Mouse (Mus musculus) cerebellum, postnatal 14 days (tissue): ENCODE results near the gene Amph.
A peak's percentile ranks its signal among the peaks of the same experiment; 100 is the strongest.
"Not testable (repeated sequence)": the region's sequence is repeated elsewhere in the genome, so short reads cannot be mapped to it uniquely, and the experiment has no call there.

Source experiments
- DNase-seq, 2 experiments: peaks; one replicate each; pipeline ENCODE4 v3.0.0; 2021; ENCODE audit warnings: mixed read lengths in 2 of 2

Amph gene

GRCm38 (mm10) chr13:19025906-19026305 is 77.9 kb downstream of the Amph start:
- DNase-seq = peak; percentile 59 to 78

DNA sequence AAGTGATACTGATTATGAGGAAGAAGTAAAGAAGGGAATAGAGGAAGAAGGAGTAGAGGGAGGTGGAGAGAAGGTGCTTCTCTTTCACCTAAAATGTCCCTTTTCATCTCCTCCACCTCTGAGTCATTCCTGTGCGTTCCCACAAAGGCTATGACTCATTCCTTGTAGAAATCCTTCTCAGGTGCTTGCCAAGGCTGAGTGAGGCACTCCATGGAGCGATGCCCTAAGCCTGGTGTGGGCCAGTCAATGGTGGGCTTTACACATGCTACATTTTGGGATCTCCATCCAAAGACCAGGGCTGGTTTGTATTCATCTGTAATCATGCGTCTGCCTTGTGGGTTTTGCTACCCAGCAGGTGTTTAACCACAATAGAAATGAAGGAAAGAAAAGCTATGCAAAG is 78.9 kb downstream of the Amph start:
- DNase-seq = peak; percentile 61 to 76

DNA sequence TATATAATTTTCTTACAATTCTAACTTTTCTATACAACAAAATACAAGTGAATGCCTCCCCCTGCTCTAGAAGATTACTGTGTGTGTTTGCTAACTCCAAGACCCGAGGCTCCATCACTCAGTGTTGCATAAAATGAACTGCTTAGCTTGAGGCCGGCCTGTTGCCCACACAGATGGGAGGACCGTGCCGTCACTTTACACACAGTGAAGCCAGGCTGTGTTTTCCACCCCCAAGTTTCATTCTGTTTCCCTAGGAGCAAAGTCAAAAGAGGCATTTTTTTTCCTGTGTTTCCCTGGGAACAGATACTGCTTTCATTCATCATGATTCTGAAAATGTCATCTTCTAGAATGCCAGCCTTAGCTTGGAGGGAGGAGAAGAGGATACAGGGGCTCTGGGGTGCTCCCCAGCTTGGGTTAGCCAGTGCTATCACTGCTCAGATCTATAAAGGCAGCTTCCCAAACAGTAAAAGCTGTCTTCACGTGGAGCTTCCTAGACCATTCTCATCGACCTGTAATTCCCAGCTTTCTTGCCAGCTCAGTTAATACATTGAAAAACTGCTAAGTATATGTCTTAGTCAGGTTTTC is 79.9 kb downstream of the Amph start:
- DNase-seq = peak; percentile 78 to 82

- no peak for DNase-seq
These were observed 84.1 kb downstream of the Amph start for GRCm38 (mm10) chr13:19031916-19032688.

GRCm38 (mm10) chr13:19052090-19052489 is 104.1 kb downstream of the Amph start:
- DNase-seq = no peak

DNA sequence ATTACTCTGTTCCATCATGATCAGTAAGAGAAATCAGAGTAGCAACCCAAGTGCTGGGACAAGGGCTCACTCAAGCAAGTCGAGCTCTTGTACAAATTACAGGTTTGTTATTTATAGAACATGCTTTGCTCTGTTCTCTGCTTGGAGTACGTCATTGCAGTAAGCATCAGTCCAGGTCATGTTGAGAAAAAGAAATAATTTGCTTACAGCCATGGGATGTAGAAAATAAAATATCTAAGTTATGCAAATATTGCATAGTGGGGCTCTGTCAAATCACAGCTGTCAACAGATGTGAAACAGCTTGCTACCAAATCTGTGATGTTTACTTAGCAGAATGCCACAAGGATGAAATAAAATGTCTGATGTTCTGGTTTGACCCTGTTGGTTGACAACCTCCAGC is 106.5 kb downstream of the Amph start:
- no peak for DNase-seq

GRCm38 (mm10) chr13:19072261-19072660 is 124.3 kb downstream of the Amph start:
- no peak for DNase-seq

DNA sequence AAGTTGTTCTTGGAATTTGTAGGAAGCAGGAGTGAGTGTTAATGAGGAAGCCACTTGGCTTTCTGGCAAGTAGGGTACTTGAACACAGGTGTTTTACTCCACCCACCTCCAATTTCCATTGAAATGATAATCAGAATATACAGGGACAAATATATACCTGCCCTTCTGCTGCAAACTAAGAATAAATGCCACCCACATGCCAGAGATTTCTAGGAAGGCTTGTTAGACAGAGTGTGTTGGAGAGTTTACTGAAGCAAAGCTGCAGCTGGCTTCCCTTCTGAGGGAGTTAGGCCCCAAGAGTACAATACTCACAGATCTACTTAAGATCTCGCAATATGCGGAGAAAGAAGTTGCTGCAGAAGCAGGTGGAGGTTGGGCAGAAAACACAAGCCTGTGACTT is 129.4 kb downstream of the Amph start:
- DNase-seq = no peak

- no peak for DNase-seq
These were observed 133.9 kb downstream of the Amph start for GRCm38 (mm10) chr13:19081932-19082331.

- DNase-seq = peak; percentile 74 to 77
These were observed 146.6 kb downstream of the Amph start for GRCm38 (mm10) chr13:19094571-19094970.

DNA sequence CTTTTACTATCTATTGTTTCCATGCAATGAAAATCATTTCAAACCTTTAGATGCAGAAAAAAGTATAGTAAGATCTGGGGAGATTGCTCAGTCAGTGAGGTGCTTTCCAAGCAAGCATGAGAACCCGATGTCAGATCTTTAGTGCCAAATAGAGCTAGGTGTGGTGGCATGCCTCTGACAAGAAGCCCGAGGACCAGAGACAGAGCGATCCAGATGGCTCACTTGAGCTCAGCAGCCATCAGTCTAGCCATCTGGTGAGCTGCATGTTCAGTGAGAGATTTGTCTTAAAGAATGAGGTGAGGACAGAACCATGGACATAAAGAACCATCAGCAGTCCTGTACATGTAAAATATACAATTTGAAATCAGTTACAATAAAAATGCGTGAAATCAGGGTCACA is 149.1 kb downstream of the Amph start:
- DNase-seq = peak; percentile 66 to 82

GRCm38 (mm10) chr13:19101889-19102402 is 153.9 kb downstream of the Amph start:
- DNase-seq = peak; percentile 19 to 39

- DNase-seq = peak; percentile 43 to 53
These were observed 158.4 kb downstream of the Amph start for GRCm38 (mm10) chr13:19106418-19106817.

GRCm38 (mm10) chr13:19109331-19109730 is 161.3 kb downstream of the Amph start:
- DNase-seq = no peak

DNA sequence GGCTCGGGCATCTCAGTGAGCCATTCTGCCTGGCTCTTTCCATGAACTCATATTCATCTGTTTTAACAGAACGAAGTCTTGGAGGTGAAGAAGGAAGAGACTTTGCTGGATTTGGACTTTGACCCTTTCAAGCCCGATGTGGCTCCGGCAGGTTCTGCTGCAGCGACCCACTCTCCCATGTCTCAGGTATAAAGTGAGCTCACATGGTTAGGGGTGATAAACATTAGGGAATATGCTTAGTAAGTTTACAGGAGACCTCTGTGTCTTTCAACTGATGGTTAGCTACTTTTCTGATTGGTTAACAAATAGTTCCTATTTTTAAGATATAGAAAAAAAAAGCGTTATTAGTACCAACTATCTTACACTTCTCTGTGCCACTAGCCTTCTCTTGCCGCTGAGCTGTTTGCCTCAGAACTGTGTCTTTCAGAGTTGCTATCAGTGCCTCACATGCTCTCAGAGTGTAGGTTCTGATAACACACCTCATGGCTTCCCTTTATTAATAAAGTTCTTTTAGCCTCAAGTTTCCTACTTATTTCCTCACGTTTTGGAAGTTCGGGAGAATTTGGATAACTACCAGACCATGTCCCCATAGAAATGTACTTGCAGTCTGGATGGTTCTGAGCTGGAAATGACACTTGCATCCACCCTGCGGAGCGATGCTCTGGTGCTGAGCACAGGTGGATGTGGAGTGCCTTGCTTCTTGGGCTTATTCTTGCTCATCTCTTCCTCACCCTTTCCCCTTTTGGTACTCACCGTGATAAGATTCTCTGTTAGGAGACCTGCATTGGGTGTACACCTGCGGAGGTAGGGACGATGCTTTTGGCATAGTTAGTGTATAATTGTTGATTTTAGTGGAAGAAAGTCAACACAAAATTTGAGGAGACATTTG is 165.3 kb downstream of the Amph start:
- no peak for DNase-seq

- not testable (repeated sequence) for DNase-seq
These were observed 166.8 kb downstream of the Amph start for GRCm38 (mm10) chr13:19114761-19115160.

DNA sequence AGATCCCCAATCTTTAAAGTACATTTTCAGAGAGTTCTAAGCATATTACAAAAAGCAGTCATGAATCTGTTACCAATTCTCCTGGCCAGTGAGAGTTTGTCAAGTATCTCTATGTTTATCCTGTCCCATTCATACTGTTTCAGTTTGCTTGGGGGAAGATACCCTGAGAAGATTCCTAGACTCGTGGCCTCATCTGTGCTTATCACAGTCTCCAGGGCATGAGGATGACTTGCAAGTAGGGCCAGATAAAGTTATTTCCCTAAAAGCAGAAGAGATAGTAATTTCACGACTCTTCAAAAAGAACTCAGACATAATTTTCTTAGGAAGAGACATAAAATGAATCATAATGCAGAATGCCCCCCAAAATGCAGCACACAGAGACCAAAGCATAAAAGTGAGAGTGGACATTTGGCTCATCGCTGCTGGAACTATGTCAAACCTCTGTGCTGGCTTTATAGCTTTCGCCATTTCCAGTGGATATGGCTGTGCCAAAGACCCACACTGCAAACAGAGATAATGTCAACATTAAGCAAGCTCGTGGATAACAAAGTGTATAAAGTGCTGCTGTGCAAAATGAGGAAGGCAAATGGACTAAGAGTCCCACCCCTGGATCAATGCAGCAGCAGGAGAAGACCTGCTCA is 179.0 kb downstream of the Amph start:
- DNase-seq = no peak

DNA sequence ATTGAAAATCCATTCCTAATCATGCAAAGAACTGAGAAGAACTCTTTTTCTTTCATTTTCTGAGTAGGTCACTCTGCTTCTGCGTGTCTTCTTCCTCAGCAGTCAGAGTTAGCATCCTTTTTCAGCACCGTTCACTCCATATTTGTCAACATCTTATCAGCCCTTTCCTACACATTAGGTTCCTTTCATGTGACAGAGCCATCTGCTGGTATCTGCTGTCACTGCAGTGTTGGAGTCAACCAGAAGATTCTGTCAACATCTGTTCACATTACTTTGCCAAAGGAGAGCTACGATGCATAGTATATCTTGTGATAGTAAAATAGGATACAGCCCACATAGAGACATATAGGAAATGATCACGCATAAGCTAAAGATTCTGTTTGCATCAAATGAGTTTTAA is 185.8 kb downstream of the Amph start:
- DNase-seq = peak; percentile 66 to 75

- DNase-seq = no peak
These were observed 189.2 kb downstream of the Amph start for GRCm38 (mm10) chr13:19137212-19137611.

DNA sequence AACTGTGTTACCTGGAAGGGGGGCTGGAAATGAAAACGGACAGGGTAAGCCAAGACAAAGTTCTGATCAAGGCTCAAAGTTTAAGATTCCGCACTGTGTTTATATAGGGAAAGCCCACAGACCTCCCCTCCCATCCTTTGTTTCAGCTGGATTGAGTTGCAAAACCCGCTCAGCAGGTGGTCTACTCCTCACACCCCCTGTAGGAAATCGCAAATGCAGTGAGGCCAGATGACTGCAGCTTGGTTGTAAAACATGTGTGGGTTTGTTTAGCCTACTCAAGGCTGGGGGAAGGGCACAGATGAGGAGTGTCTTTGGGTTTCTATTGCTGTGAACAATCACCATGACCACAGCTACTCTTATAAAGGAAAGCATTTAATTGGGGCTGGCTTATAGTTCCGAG is 189.9 kb downstream of the Amph start:
- no peak for DNase-seq

DNA sequence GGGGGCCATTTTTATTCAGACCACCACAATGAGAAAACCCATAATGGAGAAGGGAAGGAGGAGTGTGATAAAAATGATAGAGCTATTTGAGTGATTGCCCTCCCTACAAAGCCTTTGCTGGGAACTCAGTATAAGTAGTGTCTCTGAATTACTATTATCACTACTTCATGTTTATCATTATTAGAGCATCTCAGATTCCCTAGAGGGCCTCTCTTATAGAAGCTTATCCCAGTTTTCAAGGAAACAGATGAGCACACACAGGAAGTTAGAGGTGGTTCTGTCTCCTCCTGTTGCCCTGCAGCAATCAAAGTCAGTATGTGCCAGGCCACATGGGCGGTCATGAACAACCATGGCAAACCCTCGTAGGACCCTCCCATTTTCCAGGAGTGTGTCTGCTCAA is 190.5 kb downstream of the Amph start:
- DNase-seq = no peak

- no peak for DNase-seq
These were observed 191.1 kb downstream of the Amph start for GRCm38 (mm10) chr13:19139104-19139503.

GRCm38 (mm10) chr13:19139771-19140170 is 191.8 kb downstream of the Amph start:
- no peak for DNase-seq
